Mouse (Mus musculus) lung, adult 2 months (tissue): ENCODE data around the gene Mfsd10.

Experiments used
- CTCF ChIP-seq: fragments of 200-500 bp; IDR thresholded peaks from 2 replicates; pipeline ENCODE4 v1.5.1; 2011; ENCODE audit warnings: mild to moderate bottlenecking, low read length, control low read depth; ENCODE audit not compliant: insufficient read depth
- POLR2A ChIP-seq: fragments of 200-500 bp; IDR thresholded peaks from 2 replicates; pipeline ENCODE4 v1.6.1; 2011; ENCODE audit warnings: low read depth, mild to moderate bottlenecking, control low read depth, low read length, borderline replicate concordance; ENCODE audit errors: extremely low read depth

GRCm38 (mm10) chr5:34669493-34669892 is 32.5 kb upstream of the Mfsd10 start:
- no peak for TF ChIP-seq CTCF
- TF ChIP-seq POLR2A, result no peak
